Comparison of ENCODE assay signal across 10 mouse cellular contexts in genomic region chr3:17791381-17792320, GRCm38 (mm10).
DNase-seq lines count a peak whose midpoint lies in the region; ATAC-seq and TF ChIP-seq lines count a peak whose summit lies in the region.
"Had no signal": no experiment of that assay in that cellular context is flagged by ENCODE, and none has a peak within 500 bp of the region (broad histone marks: within the 10 kb centered on the region; RNA-seq: fewer than 3 reads in every experiment).

No protein-coding gene starts in this region.

- H3K9ac ChIP-seq in forebrain, embryonic 12.5 days = peak overlapping the region; percentile 93
- H3K9ac ChIP-seq in hindbrain, embryonic 16.5 days (ENCODE audit: low read depth, low read length) = peak overlapping the region; percentile 90
- peak overlapping the region; percentile 99 for H3K9ac ChIP-seq in neural tube, embryonic 14.5 days (replicated peaks; ENCODE audit: low read depth, low read length)

- 77% methylated on average over 8 of the region's 8 CpGs for WGBS in cerebellum, adult 2 months
- 10% methylated on average over 8 of the region's 8 CpGs for WGBS in forebrain, embryonic 12.5 days
- WGBS in hindbrain, embryonic 16.5 days = 20% methylated on average over 8 of the region's 8 CpGs
- 10% methylated on average over 8 of the region's 8 CpGs for WGBS in neural tube, embryonic 14.5 days

- no peak overlapping the region for H3K27ac ChIP-seq in cerebellum, adult 2 months (ENCODE audit: insufficient read depth, low read length)
- peak overlapping the region; percentile 99 for H3K27ac ChIP-seq in forebrain, embryonic 12.5 days
- peak overlapping the region; percentile 99 for H3K27ac ChIP-seq in hindbrain, embryonic 16.5 days (ENCODE audit: low read depth, low read length)
- H3K27ac ChIP-seq in neural tube, embryonic 14.5 days (ENCODE audit: low read depth, low read length) = peak overlapping the region; percentile 100

- peak overlapping the region; percentile 95 for H3K4me2 ChIP-seq in forebrain, embryonic 12.5 days
- peak overlapping the region; percentile 22 for H3K4me2 ChIP-seq in hindbrain, embryonic 16.5 days (ENCODE audit: low read length)
- peak overlapping the region; percentile 30; the same call in 1 of the 2 replicates for H3K4me2 ChIP-seq in neural tube, embryonic 14.5 days (ENCODE audit: low read depth, low read length)

- no peak for ATAC-seq in forebrain, embryonic 12.5 days (ENCODE audit: low FRiP score)
- no peak for ATAC-seq in hindbrain, embryonic 16.5 days
- no peak for ATAC-seq in neural tube, embryonic 14.5 days (ENCODE audit: low read depth)
- ATAC-seq in megakaryocyte progenitor cell, adult 5-6 weeks (replicated peaks; ENCODE audit: poor library complexity) = no peak

- no peaks in the 10 kb centered on the region for H3K9me3 ChIP-seq in forebrain, embryonic 12.5 days
- H3K9me3 ChIP-seq in hindbrain, embryonic 16.5 days (ENCODE audit: control insufficient read depth, low read length) = no peaks in the 10 kb centered on the region
- no peaks in the 10 kb centered on the region for H3K9me3 ChIP-seq in neural tube, embryonic 14.5 days (ENCODE audit: control insufficient read depth, low read length)

- no peaks in the 10 kb centered on the region; the same call in 1 of the 2 replicates for H3K4me1 ChIP-seq in cerebellum, adult 2 months (ENCODE audit: control insufficient read depth, insufficient read depth, low read length)
- peaks cover 36% of the 10 kb centered on the region for H3K4me1 ChIP-seq in forebrain, embryonic 12.5 days
- H3K4me1 ChIP-seq in hindbrain, embryonic 16.5 days (ENCODE audit: control insufficient read depth, insufficient read depth, low read depth, low read length) = peaks cover under 1% of the 10 kb centered on the region; the same call in 1 of the 2 replicates
- H3K4me1 ChIP-seq in neural tube, embryonic 14.5 days (ENCODE audit: control insufficient read depth, insufficient read depth, low read length) = peaks cover 10% of the 10 kb centered on the region

- peak overlapping the region; percentile 44 for H3K4me3 ChIP-seq in cerebellum, adult 2 months (replicated peaks; ENCODE audit: insufficient read depth, low read depth, low read length)
- H3K4me3 ChIP-seq in forebrain, embryonic 12.5 days (replicated peaks) = peak overlapping the region; percentile 61
- H3K4me3 ChIP-seq in hindbrain, embryonic 16.5 days (ENCODE audit: low read length) = peak overlapping the region; percentile 63
- H3K4me3 ChIP-seq in neural tube, embryonic 14.5 days (ENCODE audit: low read depth, low read length) = peak overlapping the region; percentile 72

- no peak for TF ChIP-seq CTCF in cerebellum, adult 2 months (IDR thresholded peaks at IDR 0.05; ENCODE audit: borderline replicate concordance, insufficient read depth, low read depth, low read length)

- peaks cover 9% of the 10 kb centered on the region for H3K36me3 ChIP-seq in forebrain, embryonic 12.5 days (replicated peaks)
- H3K36me3 ChIP-seq in hindbrain, embryonic 16.5 days (ENCODE audit: control insufficient read depth, insufficient read depth, low read length) = no peaks in the 10 kb centered on the region
- peaks cover 19% of the 10 kb centered on the region for H3K36me3 ChIP-seq in neural tube, embryonic 14.5 days (ENCODE audit: control insufficient read depth, insufficient read depth, low read length)

- no peak for DNase-seq in cerebellum, adult 2 months
- DNase-seq in cerebellum, adult 9-10 months = no peak
- no peak for DNase-seq in cerebellum, postnatal 25 days
- DNase-seq in gastrocnemius, postnatal 36 days = no peak
- DNase-seq: adrenal gland, postnatal 36 days; lung, adult 18-20 months had no signal

- no peaks in the 10 kb centered on the region for H3K27me3 ChIP-seq in cerebellum, adult 2 months (ENCODE audit: control insufficient read depth, insufficient read depth, low read length)
- H3K27me3 ChIP-seq in forebrain, embryonic 12.5 days = no peaks in the 10 kb centered on the region
- H3K27me3 ChIP-seq in hindbrain, embryonic 16.5 days (replicated peaks; ENCODE audit: control insufficient read depth, insufficient read depth, low read length) = no peaks in the 10 kb centered on the region
- H3K27me3 ChIP-seq in neural tube, embryonic 14.5 days (ENCODE audit: control insufficient read depth, insufficient read depth, low read length) = no peaks in the 10 kb centered on the region; the same call in 1 of the 2 replicates

- intact Hi-C loops in gastrocnemius, postnatal 36 days (cut with DNase I) = no loop called here

- no peak for TF ChIP-seq POLR2A in cerebellum, adult 2 months (IDR thresholded peaks at IDR 0.05; ENCODE audit: borderline replicate concordance, insufficient read depth, low read length)

Comparison
In these comparisons a context has a peak if more than half of its experiments do, and no peak if none do; other contexts are left out.
1. H3K4me2 ChIP-seq: peak in every context shown above with its lines; median percentile 95 in forebrain, embryonic 12.5 days; 30 in neural tube, embryonic 14.5 days; 22 in hindbrain, embryonic 16.5 days.